Mouse (Mus musculus): Measurements from ENCODE around the gene Ccdc126.

The Ccdc126 gene

GRCm38 (mm10) chr6:49355171-49355570 lies 36.1 kb downstream of the Ccdc126 start:
- peaks cover 4% of the 10 kb centered on the region for H3K9me3 ChIP-seq (ENCODE audit: low read length)
- H3K27me3 ChIP-seq (ENCODE audit: insufficient read depth, low read length) = no peaks in the 10 kb centered on the region
- no peaks in the 10 kb centered on the region for H3K36me3 ChIP-seq (ENCODE audit: insufficient read depth, low read length)
- no peak overlapping the region for H3K4me3 ChIP-seq (replicated peaks; ENCODE audit: low read length)
- H3K4me1 ChIP-seq (replicated peaks; ENCODE audit: low read depth, low read length) = peaks cover 3% of the 10 kb centered on the region; the same call in 1 of the 2 replicates
- TF ChIP-seq POU5F1 (IDR thresholded peaks at IDR 0.05; ENCODE audit: borderline replicate concordance, low read length) (no peak), CTCF (conservative IDR thresholded peaks at IDR 0.05; ENCODE audit: low read length) (peak; percentile 65), NANOG (IDR thresholded peaks at IDR 0.05; ENCODE audit: borderline replicate concordance, low read length) (no peak)

GRCm38 (mm10) chr6:49360420-49360819 lies 41.3 kb downstream of the Ccdc126 start:
- Histone ChIP-seq H3K27me3 (ENCODE audit: insufficient read depth, low read length) (no peaks in the 10 kb centered on the region), H3K9me3 (ENCODE audit: low read length) (no peaks in the 10 kb centered on the region), H3K4me3 (replicated peaks; ENCODE audit: low read length) (no peak overlapping the region), H3K4me1 (replicated peaks; ENCODE audit: low read depth, low read length) (peaks cover 14% of the 10 kb centered on the region), H3K36me3 (ENCODE audit: insufficient read depth, low read length) (no peaks in the 10 kb centered on the region)
- TF ChIP-seq CTCF (conservative IDR thresholded peaks at IDR 0.05; ENCODE audit: low read length) = peak; percentile 23
- TF ChIP-seq NANOG (IDR thresholded peaks at IDR 0.05; ENCODE audit: borderline replicate concordance, low read length) = no peak

GRCm38 (mm10) chr6:49367159-49368054 lies 48.3 kb downstream of the Ccdc126 start, which contains the start of gene Fam221a:
Gene Fam221a (plus strand): TSS chr6:49367739.
- no peaks in the 10 kb centered on the region for H3K9me3 ChIP-seq (ENCODE audit: low read length)
- H3K36me3 ChIP-seq (ENCODE audit: insufficient read depth, low read length) = no peaks in the 10 kb centered on the region
- peak within 1 kb of the TSS; percentile 78 for H3K4me3 ChIP-seq (replicated peaks; ENCODE audit: low read length)
- peaks cover 35% of the 10 kb centered on the region for H3K4me1 ChIP-seq (replicated peaks; ENCODE audit: low read depth, low read length)
- peaks cover 14% of the 10 kb centered on the region for H3K27me3 ChIP-seq (ENCODE audit: insufficient read depth, low read length)
- TF ChIP-seq NANOG (IDR thresholded peaks at IDR 0.05; ENCODE audit: borderline replicate concordance, low read length) = no peak
- no peak for TF ChIP-seq CTCF (conservative IDR thresholded peaks at IDR 0.05; ENCODE audit: low read length)
- no peak for TF ChIP-seq POU5F1 (IDR thresholded peaks at IDR 0.05; ENCODE audit: borderline replicate concordance, low read length)

GRCm38 (mm10) chr6:49368212-49368611 lies 49.1 kb downstream of the Ccdc126 start:
- Histone ChIP-seq H3K4me1 (replicated peaks; ENCODE audit: low read depth, low read length) (peaks cover 29% of the 10 kb centered on the region), H3K27me3 (ENCODE audit: insufficient read depth, low read length) (peaks cover 14% of the 10 kb centered on the region), H3K36me3 (ENCODE audit: insufficient read depth, low read length) (no peaks in the 10 kb centered on the region), H3K4me3 (replicated peaks; ENCODE audit: low read length) (peak overlapping the region; percentile 78), H3K9me3 (ENCODE audit: low read length) (no peaks in the 10 kb centered on the region)
- TF ChIP-seq NANOG (IDR thresholded peaks at IDR 0.05; ENCODE audit: borderline replicate concordance, low read length) = no peak
- TF ChIP-seq POU5F1 (IDR thresholded peaks at IDR 0.05; ENCODE audit: borderline replicate concordance, low read length) = no peak
- TF ChIP-seq CTCF (conservative IDR thresholded peaks at IDR 0.05; ENCODE audit: low read length) = no peak

DNA sequence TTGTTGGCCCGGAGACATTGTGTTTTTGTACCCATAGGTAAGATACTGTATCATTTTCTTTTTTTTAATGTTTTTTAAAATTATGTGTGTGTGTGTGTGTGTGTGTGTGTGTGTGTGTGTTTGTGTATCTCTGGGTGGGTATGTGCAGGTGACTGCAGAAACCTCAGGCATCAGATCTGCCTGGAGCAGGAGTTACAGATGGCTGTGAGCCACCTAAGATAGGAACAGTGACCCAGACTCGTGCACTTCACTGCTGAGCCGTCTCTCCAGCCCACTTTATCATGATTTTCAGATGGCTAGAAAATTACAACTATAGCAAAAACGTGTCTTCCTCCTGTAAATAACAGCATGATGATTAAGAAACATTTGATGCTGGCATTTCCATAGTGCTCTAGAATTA lies 53.6 kb downstream of the Ccdc126 start:
- Histone ChIP-seq H3K36me3 (ENCODE audit: insufficient read depth, low read length) (no peaks in the 10 kb centered on the region), H3K27me3 (ENCODE audit: insufficient read depth, low read length) (peaks cover 14% of the 10 kb centered on the region), H3K9me3 (ENCODE audit: low read length) (no peaks in the 10 kb centered on the region), H3K4me1 (replicated peaks; ENCODE audit: low read depth, low read length) (peaks cover 16% of the 10 kb centered on the region), H3K4me3 (replicated peaks; ENCODE audit: low read length) (no peak overlapping the region)
- TF ChIP-seq CTCF (conservative IDR thresholded peaks at IDR 0.05; ENCODE audit: low read length) = no peak
- no peak for TF ChIP-seq POU5F1 (IDR thresholded peaks at IDR 0.05; ENCODE audit: borderline replicate concordance, low read length)
- TF ChIP-seq NANOG (IDR thresholded peaks at IDR 0.05; ENCODE audit: borderline replicate concordance, low read length) = no peak

DNA sequence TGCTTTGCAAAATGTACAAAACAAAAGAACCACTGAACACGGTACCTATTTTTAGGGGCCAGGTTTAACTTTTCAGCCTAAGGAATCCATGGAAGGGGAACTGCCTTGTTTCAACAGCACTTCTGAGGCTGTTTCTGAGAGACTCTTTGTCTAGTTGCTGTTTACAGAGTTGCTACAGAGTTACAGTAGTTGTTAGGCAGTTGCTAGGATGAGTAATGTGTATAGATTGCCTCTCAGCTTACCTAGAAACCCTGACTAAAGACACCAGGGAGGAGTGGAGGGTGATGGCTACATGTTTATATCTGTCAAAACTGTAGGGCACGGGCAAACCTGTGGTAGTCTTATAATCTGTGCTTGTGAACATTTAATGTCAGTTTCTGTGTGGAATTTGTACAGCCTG lies 54.9 kb downstream of the Ccdc126 start:
- peaks cover 10% of the 10 kb centered on the region for H3K4me1 ChIP-seq (replicated peaks; ENCODE audit: low read depth, low read length)
- H3K36me3 ChIP-seq (ENCODE audit: insufficient read depth, low read length) = no peaks in the 10 kb centered on the region
- H3K9me3 ChIP-seq (ENCODE audit: low read length) = no peaks in the 10 kb centered on the region
- TF ChIP-seq NANOG (IDR thresholded peaks at IDR 0.05; ENCODE audit: borderline replicate concordance, low read length) (no peak), CTCF (conservative IDR thresholded peaks at IDR 0.05; ENCODE audit: low read length) (no peak), POU5F1 (IDR thresholded peaks at IDR 0.05; ENCODE audit: borderline replicate concordance, low read length) (no peak)
- H3K27me3 ChIP-seq (ENCODE audit: insufficient read depth, low read length) = peaks cover 8% of the 10 kb centered on the region; the same call in 1 of the 2 replicates
- H3K4me3 ChIP-seq (replicated peaks; ENCODE audit: low read length) = no peak overlapping the region

DNA sequence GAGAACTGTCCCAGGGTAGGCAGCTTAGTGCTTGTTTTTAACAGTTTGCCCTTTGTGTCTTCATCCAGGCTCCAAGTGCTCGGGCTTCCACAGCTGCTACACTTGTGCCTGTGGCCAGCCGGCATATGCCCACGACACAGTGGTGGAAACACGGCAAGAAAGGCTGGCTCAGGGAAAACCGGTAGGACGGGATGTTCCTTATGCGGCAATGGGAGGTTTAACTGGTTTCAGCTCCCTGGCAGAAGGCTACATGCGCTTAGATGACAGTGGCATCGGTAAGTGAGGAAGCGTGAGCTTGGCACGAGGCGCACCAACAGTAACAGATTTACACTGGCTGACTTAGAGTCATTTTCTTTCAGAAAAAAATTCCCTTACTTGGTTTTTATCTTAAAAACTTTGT lies 59.3 kb downstream of the Ccdc126 start:
- Histone ChIP-seq H3K27me3 (ENCODE audit: insufficient read depth, low read length) (no peaks in the 10 kb centered on the region), H3K4me1 (replicated peaks; ENCODE audit: low read depth, low read length) (peaks cover 4% of the 10 kb centered on the region; the same call in 1 of the 2 replicates), H3K9me3 (ENCODE audit: low read length) (no peaks in the 10 kb centered on the region), H3K36me3 (ENCODE audit: insufficient read depth, low read length) (0 out of 2 replicates have a peak, but pooled peaks cover 6% of the 10 kb centered on the region), H3K4me3 (replicated peaks; ENCODE audit: low read length) (no peak overlapping the region)
- TF ChIP-seq NANOG (IDR thresholded peaks at IDR 0.05; ENCODE audit: borderline replicate concordance, low read length) = no peak
- no peak for TF ChIP-seq POU5F1 (IDR thresholded peaks at IDR 0.05; ENCODE audit: borderline replicate concordance, low read length)
- no peak for TF ChIP-seq CTCF (conservative IDR thresholded peaks at IDR 0.05; ENCODE audit: low read length)
